Mouse (Mus musculus): ENCODE data around the gene Obox6.

DNA sequence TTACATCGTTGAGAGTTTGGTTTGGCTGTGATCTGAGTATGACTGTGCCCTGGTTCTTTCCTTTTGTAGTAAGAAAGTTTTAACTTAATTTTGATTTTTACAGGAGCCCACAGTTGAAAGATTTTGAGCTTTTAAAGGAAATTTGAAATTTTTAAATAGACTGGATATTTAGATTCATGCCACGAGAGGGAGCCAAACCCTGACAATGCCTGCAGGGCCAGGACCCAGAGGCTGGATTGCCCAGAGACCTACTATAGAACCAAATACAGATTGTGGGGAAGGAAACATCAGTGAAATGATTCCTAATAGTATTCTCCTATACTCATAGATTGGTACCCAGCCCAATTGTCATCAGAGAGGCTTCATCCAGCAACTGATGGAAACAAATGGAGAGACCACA is 20.2 kb upstream of the Obox6 start:
- TF ChIP-seq CTCF (IDR thresholded peaks at IDR 0.05; ENCODE audit: low read depth, low read length) = peak; percentile 36; the same call in 1 of the 2 replicates
- no peak for TF ChIP-seq POLR2A (IDR thresholded peaks at IDR 0.05; ENCODE audit: extremely low read depth, insufficient read depth, low read length)
